Mouse (Mus musculus): ENCODE results near the gene Fgfr2. TPM values are rescaled to one million over a fixed set of nuclear protein-coding genes. Genes with fewer than 3 reads are reported as not detected.
"Not testable (repeated sequence)": the region's sequence is repeated elsewhere in the genome, so short reads cannot be mapped to it uniquely, and the experiment has no call there.

Fgfr2 gene
- polyA plus RNA-seq, 2 experiments from 2014 or later: not detected

DNA sequence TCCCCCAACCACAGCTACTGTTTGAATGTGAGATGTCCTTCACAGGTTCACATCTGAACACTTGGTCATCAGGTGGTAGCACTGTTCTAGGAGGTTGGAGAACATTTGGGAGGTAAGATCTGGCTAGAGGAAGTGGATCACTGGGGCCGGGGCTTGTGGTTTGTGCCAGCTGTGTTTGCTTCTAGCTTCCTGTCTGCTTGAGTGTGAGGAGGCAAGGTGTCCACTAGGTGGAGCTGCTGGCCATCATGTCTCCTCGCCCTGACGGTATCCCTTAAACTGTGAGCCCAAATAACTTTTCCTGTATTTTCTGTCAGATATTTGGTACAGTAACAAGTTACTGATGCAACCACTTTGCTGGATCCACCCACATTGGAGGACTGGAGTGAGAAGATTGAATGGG lies 1653.6 kb downstream of the Fgfr2 start:
- no peak for ATAC-seq

DNA sequence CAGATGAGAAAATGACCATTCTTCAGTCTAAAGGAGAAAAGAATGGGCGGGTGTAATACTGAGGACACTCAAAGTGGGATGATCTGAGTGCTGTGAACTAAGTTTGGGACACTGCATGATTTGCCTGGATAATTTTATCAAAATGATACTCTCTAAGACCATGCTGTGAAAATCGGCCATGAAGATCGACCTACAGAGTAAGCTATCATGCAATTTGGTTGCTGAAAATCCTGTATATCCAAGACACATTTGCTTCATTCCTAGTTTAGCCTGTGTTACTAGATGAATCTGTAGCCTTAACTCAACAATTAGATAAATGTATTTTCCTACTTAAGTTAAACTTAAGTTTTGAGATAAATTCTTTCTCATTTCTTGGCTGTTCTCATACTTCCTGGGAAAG lies 1655.8 kb downstream of the Fgfr2 start:
- ATAC-seq: no peak

DNA sequence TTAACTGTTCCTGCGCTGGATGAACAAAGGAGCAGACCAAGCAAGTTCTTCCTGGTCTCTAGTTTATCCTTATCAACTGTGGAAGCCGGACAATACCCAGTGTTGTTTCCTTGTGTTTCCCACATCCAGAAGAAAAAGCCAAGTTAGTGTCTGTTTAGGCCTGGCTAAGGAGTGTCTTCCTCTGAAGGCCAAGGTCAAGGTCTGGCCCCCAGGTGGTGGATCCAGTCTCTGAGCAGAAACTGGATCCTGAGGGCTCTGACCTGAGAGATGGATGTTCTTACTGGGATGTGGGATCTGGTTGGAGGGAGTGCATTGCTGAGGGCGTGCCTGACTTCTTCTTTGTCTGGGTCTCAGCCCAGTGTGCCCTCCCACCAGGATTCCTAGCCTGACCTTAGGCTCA lies 1657.4 kb downstream of the Fgfr2 start:
- no peak for ATAC-seq

DNA sequence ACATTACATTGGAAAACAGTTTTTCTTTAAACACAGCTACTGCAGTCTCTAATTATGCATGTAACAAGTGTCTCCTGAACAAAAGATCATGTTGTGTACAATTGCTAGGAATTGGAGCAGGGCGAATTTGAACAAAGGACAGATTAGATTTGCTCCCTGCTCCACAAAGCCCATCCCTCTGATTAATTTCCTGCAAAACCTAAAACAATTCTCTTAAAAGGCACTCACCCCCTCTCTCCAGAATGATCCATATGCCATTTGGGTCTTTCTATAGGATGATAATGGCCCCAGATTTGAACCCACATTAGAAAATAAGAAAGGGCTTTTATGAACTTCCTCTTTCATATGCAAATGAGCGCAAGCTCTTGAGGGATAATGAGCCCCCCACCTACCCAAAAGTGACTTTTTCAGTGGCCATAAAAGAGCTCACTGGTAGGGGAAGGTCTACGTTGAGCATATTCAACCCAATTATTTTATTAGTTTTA lies 1658.0 kb downstream of the Fgfr2 start:
- ATAC-seq: no peak

DNA sequence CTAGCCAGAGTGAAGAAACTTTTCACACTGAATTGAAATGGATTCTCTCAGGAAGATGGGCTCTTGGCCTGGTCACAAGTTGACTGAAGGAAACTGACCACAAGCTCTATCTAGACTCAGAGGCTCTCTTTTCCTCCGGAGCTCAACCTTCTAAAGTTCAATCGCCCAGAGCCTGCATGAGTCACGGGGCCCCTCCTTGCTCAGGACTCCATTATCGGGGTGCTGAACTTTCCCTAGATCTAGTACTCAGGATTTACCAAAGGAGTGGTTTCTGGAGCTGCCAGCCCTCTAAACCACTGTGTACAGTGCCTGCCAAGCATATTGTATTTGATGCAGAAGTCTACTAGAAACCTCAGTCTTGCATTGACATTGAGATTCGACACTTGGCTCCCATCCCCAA lies 1666.4 kb downstream of the Fgfr2 start:
- no peak for ATAC-seq

DNA sequence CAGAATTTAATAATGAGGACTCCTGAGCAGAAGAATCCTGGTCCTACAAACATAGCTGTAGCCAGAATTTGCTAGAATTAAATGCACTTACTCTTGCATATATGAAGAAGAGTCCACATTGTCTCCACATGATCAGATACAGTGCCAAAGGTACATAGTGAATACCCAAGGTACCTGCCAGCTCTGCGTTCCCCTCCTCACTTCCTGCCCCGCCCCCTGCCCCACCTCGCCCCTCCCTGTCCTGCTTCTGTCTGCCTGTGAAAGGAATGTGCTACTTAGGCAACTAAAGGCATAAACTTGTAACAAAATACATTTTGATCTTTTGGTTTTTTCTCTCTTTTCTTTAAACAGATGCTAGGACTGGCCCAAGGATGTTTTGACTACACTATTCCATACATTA lies 1686.1 kb downstream of the Fgfr2 start:
- no peak for ATAC-seq

DNA sequence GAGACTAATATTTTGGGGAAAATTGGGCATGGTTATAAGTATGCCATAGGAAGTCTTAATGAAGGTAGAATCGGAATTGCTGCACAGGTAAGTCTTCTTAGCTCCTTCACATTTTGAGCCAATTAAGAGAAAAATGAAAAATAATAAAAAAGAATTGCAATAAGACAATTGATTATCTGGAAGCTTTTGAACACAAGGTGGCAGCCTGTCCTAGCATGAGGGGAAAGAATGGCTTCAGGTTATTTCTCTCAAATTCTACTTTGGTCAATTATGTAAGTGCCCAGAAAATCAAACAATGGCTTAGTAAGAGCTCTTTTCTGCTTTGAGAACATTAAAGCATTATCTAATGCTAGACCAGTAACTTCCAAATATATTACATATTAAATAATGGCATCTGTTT lies 1688.9 kb downstream of the Fgfr2 start:
- ATAC-seq: no peak

DNA sequence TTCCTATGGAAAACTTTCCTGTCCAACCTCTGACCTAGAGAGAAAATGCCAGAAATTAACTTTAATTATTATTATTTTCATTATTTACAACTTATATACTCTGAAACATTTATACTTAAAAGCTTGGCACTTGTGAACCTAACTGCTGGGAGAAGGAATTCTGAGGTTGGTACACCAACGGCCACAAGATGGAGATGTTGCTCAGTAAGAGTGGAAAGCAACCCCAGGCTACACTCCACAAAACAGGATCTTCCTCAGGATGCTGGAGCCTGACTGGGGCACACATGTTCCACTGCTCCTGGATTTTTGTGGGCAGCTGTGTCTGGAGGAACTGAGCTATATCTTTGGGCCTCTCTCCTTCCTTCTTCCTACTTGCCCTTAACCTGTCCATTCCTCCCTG lies 1690.9 kb downstream of the Fgfr2 start:
- no peak for ATAC-seq

DNA sequence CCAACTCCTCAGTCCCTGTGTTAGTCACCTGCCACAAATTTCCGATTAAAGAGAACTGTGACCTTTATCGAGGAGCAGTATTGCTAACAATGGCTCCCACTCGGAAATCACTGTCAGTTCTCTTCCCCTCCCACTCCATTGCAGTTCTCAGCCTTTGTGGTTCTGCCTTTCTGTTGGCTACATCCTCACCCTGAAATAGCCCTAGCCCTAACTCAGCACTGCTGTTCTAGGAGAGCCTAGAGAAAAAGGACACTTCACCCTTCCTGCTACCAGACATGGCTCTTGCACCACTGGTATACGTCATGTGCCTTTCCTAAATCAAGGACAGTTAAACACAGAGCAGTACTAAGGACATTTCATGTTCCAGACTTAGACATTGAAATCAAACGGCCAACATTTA lies 1695.8 kb downstream of the Fgfr2 start:
- no peak for ATAC-seq

DNA sequence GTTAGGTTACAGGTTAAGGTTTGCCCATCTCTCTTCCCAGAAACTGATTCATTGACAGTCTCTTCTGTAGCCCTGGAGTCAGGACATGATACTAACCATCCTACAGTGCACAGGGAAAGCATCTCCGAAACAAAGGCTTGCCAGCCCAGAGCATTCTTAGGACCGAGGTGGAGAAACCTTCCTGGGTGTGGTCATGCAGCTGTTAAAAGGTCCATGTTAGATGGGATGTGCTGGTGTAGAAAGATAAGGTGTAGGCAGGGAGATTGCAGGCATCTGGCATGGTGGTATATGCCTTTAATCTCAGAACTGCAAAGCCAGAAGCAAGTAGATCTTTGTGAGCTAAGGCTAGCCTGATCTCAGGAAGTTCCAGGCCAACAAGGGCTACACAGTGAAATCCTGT lies 1698.2 kb downstream of the Fgfr2 start:
- no peak for ATAC-seq

DNA sequence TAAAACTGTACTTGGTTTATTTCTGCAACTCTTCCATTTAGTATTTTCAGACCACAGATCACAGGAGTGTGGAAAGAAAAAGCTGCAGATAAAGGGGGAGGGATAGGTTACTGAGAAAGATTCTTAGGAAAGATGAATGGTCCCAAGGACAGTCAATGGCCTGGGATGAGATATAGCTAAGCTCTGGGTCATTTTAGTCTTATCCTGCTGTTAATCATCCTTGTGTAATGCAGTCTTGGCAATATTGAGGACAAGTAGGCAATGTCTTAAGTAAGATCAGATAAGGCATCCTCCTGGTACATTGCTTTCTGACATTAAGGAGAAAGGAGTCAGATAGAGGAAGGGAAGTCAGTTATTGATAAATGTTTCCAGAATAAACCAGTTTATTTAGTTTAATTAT lies 1705.5 kb downstream of the Fgfr2 start:
- no peak for ATAC-seq

DNA sequence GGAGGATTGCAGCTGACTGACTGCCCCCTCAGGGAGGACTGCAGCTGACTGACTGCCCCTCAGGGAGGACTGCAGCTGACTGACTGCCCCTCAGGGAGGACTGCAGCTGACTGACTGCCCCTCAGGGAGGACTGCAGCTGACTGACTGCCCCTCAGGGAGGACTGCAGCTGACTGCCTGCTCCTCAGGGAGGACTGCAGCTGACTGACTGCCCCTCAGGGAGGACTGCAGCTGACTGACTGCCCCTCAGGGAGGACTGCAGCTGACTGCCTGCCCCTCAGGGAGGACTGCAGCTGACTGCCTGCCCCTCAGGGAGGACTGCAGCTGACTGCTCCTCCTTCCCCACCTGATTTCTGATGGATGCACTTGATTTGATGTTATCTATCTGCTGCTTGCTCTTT lies 1706.4 kb downstream of the Fgfr2 start:
- ATAC-seq: not testable (repeated sequence)

DNA sequence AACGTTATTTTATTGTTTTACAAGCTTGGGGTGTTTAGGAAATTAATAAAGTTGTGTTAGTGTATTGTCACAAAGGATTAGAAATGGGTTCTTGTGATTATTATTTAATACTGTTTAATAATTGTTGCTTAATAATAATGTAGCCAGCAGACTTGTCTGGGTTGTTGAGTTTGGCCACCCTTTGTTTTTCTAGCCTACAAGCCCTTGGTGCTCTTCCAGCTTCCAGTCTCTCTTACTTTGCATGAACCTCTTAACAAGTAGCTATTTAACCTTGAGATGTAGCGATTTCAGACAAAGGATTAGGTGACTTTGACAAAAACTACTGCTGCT lies 1711.2 kb downstream of the Fgfr2 start:
- no peak for ATAC-seq

DNA sequence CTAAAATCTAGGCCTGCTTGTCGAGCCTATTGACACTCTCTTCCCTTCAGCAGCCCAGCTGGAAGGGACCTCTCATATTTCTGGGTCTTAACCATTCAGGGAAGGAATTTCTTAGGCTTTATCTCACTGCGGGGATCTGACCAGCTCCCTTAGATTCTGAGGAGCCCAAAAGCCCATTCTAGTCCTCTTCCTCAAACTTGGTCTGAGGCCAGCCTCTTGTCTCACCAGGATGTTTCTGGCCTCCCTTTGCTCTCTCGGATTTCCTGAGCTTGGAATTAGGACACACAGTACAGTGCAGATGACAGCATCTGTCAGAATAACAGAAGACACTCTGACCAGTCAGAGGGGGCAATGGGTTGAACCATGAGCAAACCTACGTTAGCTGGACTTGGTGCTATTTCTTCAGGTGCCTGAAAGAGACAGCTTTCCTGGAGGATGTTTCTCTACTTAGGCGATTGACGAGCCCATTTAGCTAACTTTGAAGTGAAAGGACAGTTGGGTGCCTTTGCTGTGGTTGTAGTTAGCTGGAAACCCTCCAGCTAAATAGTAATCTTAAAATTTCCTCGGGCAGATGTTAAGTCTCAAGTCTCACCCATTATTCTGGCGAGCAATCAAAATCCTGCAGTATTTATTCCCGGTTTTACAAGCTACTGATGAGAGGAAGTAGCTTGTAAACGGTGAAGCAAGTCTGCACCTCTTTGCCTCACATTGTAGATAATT lies 1711.8 kb downstream of the Fgfr2 start:
- ATAC-seq: no peak

DNA sequence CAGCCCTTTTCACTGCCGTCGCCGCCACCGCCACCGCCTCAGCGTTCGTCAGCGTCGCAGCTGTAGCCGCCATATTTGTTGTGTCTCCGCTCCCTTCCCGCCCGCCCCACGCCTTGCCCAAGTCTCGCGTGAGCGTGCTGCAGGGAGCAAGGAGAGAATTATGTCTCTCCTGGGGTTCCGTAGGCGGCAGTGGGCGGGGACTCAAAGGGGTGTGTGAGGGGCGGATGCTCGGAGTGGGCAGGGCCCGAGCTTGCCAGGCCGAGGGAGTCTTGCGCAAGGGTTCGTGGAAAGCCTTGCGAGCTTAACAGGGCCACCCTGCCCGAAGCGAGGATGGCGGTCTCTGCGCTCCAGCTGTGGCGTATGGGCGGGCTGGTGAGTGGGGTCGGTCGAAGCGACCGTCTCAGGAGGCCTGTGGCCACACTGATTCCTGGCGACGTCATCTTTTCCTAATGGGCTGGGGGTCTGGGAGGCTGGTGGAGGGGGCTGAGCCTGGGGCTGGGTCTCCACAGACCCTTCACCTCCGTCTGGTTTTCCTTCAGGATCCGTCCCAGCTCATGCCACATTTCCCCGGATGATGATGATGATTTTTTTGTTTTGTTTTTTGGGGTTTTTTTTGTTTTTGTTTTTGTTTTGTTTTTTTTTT lies 1712.6 kb downstream of the Fgfr2 start, which contains the start of the genes Ikzf5 and Acadsb:
Ikzf5 (minus strand) TSS at position 106 of the 643 bp plus-strand sequence.
Acadsb (plus strand) TSS at position 186 of the 643 bp plus-strand sequence.
- ATAC-seq: peak; percentile 97

DNA sequence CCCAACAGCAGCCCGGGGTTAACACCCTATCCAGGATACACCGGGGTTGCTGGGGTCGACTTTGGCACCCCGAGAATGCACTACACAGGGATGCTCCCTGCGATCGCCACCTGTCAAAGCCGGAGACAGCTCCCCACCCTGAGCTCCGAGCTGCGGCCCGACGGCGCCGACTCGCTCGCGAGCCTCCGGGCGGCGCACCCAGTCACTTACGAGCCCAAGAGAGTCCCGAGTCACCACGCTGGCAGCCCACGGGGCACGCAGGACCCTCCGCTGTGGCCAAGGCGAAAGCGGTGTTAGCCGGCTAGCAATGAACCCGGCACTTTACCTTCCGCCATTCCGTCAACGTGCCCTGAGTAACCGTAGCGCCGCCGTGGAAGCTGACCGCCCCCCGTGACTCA lies 1713.2 kb downstream of the Fgfr2 start:
- peak; percentile 25 for ATAC-seq

DNA sequence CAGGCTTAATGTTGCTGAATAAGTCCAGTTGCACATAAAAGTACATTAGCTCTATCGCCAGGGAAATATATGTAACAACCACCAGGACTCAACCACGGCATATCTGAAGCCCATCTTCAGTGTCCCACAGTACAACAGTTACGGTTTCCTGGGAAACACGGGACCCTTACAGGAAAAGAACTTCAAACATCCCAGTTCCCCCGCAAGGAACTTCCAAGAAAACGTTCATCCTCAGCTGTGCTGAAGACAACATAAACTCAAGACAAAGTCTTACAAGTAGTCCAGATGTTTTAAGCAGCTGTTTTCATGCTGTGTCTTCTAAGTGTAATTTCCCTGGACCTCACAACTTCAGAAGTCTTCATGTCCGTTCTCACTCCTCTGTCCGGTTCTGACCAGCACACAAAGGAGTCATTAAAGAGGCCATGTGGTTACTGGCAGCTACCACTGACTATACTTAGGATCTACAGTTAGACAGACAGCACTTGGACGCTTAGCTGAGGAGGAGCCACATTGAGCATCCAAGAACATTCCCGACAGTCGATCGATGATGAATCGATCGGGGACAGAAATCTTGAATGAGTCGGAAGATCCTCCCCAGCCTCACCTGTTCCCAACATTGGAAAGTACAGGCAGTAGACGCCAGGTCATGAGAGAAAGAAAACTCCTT lies 1713.7 kb downstream of the Fgfr2 start:
- no peak for ATAC-seq

DNA sequence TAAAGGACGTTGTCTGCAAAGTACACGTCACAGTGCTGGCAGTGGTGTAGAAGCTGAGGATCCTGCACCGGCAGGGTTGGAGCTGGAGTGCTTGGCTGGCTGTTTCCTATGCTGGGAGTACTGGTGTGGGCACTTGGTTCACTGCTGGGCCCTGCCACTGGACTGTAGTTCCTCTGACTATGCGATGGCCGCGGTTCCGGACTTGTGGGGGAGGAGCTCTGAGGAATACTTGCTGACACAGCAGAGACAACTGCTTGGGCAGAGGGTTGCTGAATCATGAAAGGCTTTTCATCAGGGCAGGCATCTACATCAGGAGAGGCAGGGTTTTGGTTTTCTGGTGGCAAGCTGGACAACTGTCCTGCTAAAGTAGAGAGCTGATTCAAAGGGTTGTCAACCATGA lies 1731.4 kb downstream of the Fgfr2 start:
- not testable (repeated sequence) for ATAC-seq

DNA sequence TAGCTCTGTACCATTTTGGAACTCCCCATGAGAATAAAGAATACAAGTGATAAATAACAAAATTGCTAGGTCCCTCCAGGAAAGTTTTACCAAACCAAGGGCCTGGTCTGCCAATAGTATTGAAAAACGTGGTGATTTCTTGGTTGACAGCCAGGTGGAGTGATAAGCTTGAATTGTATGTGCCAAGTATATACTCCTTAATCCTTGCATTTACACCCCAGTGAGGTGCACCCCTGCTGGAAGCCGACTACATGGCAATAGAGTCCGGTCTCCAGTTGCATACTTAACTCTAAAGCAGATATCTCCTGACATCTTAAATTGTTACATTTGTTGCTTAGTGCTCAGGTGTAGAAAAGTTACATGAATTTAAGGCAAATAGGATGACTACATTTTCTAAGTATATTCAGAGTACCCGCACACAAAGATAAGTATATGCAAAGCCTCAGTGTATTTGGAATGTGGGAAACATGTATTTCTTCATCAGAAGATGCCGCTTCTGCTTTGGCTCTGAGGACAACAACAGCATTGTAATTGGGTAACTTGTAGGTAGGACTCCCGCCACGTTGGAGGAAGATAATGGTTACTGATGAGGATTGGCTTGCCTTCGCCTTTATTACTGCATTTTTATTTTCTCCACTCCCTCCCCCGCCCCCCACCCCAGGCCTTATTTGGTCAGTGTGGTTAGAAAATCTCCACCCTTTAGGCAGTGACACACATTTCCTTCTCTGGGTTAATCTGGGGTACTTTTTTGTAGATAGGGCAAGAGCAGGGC lies 1751.1 kb downstream of the Fgfr2 start:
- no peak for ATAC-seq

DNA sequence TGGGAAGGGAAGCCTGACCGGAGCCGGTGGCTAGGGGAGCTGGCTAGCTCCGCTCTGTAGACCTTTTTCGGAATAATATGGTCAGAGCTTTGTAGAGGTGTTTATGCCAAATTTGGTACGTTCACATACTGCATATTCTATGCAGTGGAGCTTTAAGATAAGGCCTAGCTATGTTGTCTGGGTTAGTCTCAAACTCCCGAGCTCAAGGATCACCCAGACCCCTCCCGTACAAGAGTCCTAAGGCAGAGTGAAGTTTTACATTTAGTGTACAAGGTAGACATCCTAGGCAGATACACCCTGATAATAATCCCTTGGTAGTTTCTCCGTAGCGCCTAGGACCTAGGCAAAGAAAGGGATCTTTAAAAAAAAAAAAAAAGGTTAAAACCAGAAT lies 1751.7 kb downstream of the Fgfr2 start:
- no peak for ATAC-seq

DNA sequence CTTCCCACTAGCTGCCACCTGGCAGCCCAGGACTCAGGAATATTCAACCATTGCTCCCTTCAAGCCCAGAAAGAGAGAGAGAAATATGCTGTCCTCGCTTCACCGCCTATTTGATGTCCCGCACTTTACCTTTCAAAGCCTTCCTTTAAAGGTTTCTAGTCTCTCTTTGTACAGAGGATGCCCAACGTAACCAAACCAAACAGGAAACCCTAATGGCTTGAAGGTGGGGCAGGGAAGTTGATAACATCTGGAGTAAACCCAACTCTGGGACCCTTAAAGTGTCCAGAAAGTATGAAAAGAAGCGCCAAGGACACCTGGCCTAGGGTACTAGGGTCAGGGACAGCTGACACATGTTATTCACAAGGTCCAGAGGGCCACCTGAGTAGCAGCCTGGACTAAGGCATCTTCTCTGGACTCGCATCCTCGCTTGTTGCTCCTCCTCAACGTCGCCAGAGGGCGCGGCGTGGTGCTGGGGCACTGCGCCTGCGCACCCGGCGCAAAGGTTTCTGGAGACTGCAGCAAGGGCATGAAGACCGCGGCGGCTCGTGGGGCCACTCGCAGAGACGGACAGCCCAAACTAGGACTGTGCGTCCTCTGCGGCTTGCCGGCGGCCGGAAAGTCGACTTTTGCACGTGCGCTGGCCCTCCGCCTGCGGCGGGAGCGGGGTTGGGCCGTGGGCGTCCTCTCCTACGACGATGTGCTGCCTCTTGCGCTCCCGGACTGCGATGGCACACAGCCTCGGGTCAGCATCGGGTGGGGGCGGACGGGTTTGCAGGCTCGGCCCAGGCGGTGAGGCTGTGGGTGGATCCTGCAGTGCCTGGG lies 1752.3 kb downstream of the Fgfr2 start, which contains the start of gene Pstk:
Pstk (plus strand) TSS at position 494 of the 822 bp plus-strand sequence.
- peak; percentile 90 for ATAC-seq

DNA sequence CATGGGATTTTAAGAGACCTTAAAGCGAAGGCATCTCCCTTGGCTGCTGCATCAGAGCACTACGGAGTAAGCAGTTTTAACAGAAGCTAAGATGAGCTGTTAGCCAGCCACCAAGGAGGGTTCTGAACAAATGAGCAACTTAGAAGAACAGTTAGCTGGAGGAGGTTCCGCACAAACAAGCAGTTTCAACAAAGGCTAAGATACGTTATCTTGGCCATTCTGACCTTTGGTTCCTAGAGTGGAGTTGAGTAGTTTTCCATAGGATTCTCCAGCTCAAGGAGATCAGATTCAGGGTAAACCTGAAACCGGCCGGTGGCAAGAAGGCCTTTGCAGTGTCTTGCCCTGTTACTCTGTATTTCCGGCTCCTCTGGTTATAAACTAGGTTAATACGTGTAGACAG lies 1759.0 kb downstream of the Fgfr2 start:
- ATAC-seq: no peak

Data from CD4-positive, CD25-positive, alpha-beta regulatory T cell, adult 4 months (primary cell).